12 mouse cellular contexts compared by ENCODE assay signal in genomic region chr16:8862336-8862987, GRCm38 (mm10). TPM values are rescaled to one million over a fixed set of nuclear protein-coding genes. Genes with fewer than 3 reads are reported as not detected.
DNase-seq lines count a peak whose midpoint lies in the region; ATAC-seq and TF ChIP-seq lines count a peak whose summit lies in the region.
"Had no signal": no experiment of that assay in that cellular context is flagged by ENCODE, and none has a peak within 500 bp of the region (broad histone marks: within the 10 kb centered on the region; RNA-seq: fewer than 3 reads in every experiment).

No protein-coding gene starts in this region.

- WGBS in liver, postnatal 0 days (ENCODE audit: insufficient replicate concordance) = 70% methylated on average over 5 of the region's 5 CpGs
- 44% methylated on average over 5 of the region's 5 CpGs for WGBS in small intestine, adult 2 months
- 95% methylated on average over 5 of the region's 5 CpGs for WGBS in forebrain, embryonic 12.5 days

- H3K4me2 ChIP-seq in liver, postnatal 0 days (ENCODE audit: low read depth, low read length) = no peak overlapping the region
- H3K4me2 ChIP-seq in forebrain, embryonic 12.5 days = no peak overlapping the region
- H3K4me2 ChIP-seq: embryonic facial prominence, embryonic 13.5 days; liver, embryonic 15.5 days; neural tube, embryonic 13.5 days; stomach, embryonic 15.5 days had no signal

- peaks cover 33% of the 10 kb centered on the region for H3K36me3 ChIP-seq in liver, postnatal 0 days (replicated peaks; ENCODE audit: insufficient read depth, low read length)
- H3K36me3 ChIP-seq in small intestine, adult 2 months (ENCODE audit: control insufficient read depth, insufficient read depth, low read length) = peaks cover 24% of the 10 kb centered on the region
- peaks cover 27% of the 10 kb centered on the region for H3K36me3 ChIP-seq in forebrain, embryonic 12.5 days (replicated peaks)

- H3K4me1 ChIP-seq in liver, postnatal 0 days (ENCODE audit: insufficient read depth) = peaks cover 6% of the 10 kb centered on the region; the same call in 1 of the 2 replicates
- peaks cover 19% of the 10 kb centered on the region for H3K4me1 ChIP-seq in embryonic fibroblast, embryonic 13.5 days (ENCODE audit: control insufficient read depth, insufficient read depth, low read length)
- H3K4me1 ChIP-seq in small intestine, adult 2 months (ENCODE audit: control insufficient read depth, insufficient read depth, insufficient read length, low read length) = peaks cover 30% of the 10 kb centered on the region; the same call in 1 of the 2 replicates
- H3K4me1 ChIP-seq in forebrain, embryonic 12.5 days = no peaks in the 10 kb centered on the region
- H3K4me1 ChIP-seq: neural tube, embryonic 13.5 days had no signal

- no peaks in the 10 kb centered on the region for H3K9me3 ChIP-seq in liver, postnatal 0 days (ENCODE audit: low read length)
- no peaks in the 10 kb centered on the region for H3K9me3 ChIP-seq in forebrain, embryonic 12.5 days
- H3K9me3 ChIP-seq: embryonic facial prominence, embryonic 13.5 days; liver, embryonic 15.5 days; neural tube, embryonic 13.5 days; stomach, embryonic 15.5 days had no signal

- no peak for TF ChIP-seq CTCF in liver, postnatal 0 days (IDR thresholded peaks at IDR 0.05; ENCODE audit: low read depth)
- TF ChIP-seq CTCF in embryonic fibroblast, embryonic 13.5 days (IDR thresholded peaks at IDR 0.05; ENCODE audit: borderline replicate concordance, insufficient read depth, low read length) = no peak
- TF ChIP-seq CTCF in small intestine, adult 2 months (IDR thresholded peaks at IDR 0.05; ENCODE audit: extremely low read depth, insufficient read length, insufficient replicate concordance, low read depth, low read length) = no peak

- DNase-seq in liver, postnatal 0 days = no peak
- no peak for DNase-seq in liver
- DNase-seq in adrenal gland, adult 8-10 months = peak; percentile 62
- DNase-seq in urinary bladder, postnatal 4 days (ENCODE audit: low spot score in 2 of 2) = no peak
- no peak for DNase-seq in right cerebral cortex, postnatal 14 days

- H3K9ac ChIP-seq in liver, postnatal 0 days (replicated peaks) = no peak overlapping the region
- H3K9ac ChIP-seq in forebrain, embryonic 12.5 days = no peak overlapping the region
- H3K9ac ChIP-seq: embryonic facial prominence, embryonic 13.5 days; liver, embryonic 15.5 days; neural tube, embryonic 13.5 days; stomach, embryonic 15.5 days had no signal

- no peak overlapping the region for H3K4me3 ChIP-seq in liver, postnatal 0 days (ENCODE audit: low read depth, low read length)
- H3K4me3 ChIP-seq in embryonic fibroblast, embryonic 13.5 days (ENCODE audit: insufficient read depth, low read length) = no peak overlapping the region
- no peak overlapping the region for H3K4me3 ChIP-seq in small intestine, adult 2 months (ENCODE audit: low read depth, low read length)
- H3K4me3 ChIP-seq in forebrain, embryonic 12.5 days (replicated peaks) = no peak overlapping the region
- H3K4me3 ChIP-seq: embryonic facial prominence, embryonic 13.5 days; liver, embryonic 15.5 days; neural tube, embryonic 13.5 days; stomach, embryonic 15.5 days had no signal

- no peak for TF ChIP-seq POLR2A in embryonic fibroblast, embryonic 13.5 days (IDR thresholded peaks at IDR 0.05; ENCODE audit: low read depth, low read length)
- no peak for TF ChIP-seq POLR2A in small intestine, adult 2 months (IDR thresholded peaks at IDR 0.05; ENCODE audit: low read depth, low read length)

- H3K27ac ChIP-seq in liver, postnatal 0 days (ENCODE audit: low read depth) = no peak overlapping the region
- peak overlapping the region; percentile 3; the same call in 1 of the 2 replicates for H3K27ac ChIP-seq in embryonic fibroblast, embryonic 13.5 days (ENCODE audit: insufficient read depth, low read length)
- H3K27ac ChIP-seq in small intestine, adult 2 months (ENCODE audit: insufficient read depth, low read depth, low read length) = peak overlapping the region; percentile 90
- no peak overlapping the region for H3K27ac ChIP-seq in forebrain, embryonic 12.5 days
- H3K27ac ChIP-seq: embryonic facial prominence, embryonic 13.5 days; liver, embryonic 15.5 days; neural tube, embryonic 13.5 days; stomach, embryonic 15.5 days had no signal

- H3K27me3 ChIP-seq in liver, postnatal 0 days (ENCODE audit: insufficient read depth, low read length) = no peaks in the 10 kb centered on the region
- no peaks in the 10 kb centered on the region for H3K27me3 ChIP-seq in small intestine, adult 2 months (ENCODE audit: control insufficient read depth, insufficient read depth, low read length)
- no peaks in the 10 kb centered on the region for H3K27me3 ChIP-seq in forebrain, embryonic 12.5 days
- H3K27me3 ChIP-seq: embryonic facial prominence, embryonic 13.5 days; liver, embryonic 15.5 days; neural tube, embryonic 13.5 days; stomach, embryonic 15.5 days had no signal

- TF ChIP-seq EP300 in liver, postnatal 0 days (IDR thresholded peaks at IDR 0.05; ENCODE audit: low read depth) = no peak

- ATAC-seq in liver, postnatal 0 days = peak; percentile 25; the same call in 1 of the 2 replicates
- ATAC-seq in forebrain, embryonic 12.5 days (ENCODE audit: low FRiP score) = no peak

RNA-seq across cellular contexts. Expression of gene 1810013L24Rik, which starts 32.6 kb away (rescaled TPM):
- polyA plus RNA-seq in liver, postnatal 0 days (2015; fragmentation: Nextera tagmentation; extraction: Ambion mirVana) = 7.1 and 7.5 TPM in 2 replicates
- 100 to 1,000 TPM in 2 of 4 experiments, 10 to 100 TPM in 2; 81.3 to 111 (median 98.3) TPM for total RNA-seq in adrenal gland, adult 8-10 months (2022)
- polyA plus RNA-seq in embryonic fibroblast, embryonic 13.5 days (2011; ENCODE audit: insufficient read length, low read depth, missing spikeins) = 90.7 and 102 TPM in 2 replicates
- polyA plus RNA-seq in small intestine, adult 2 months (2012; rRNA removed) = 5.7 and 12.7 TPM in 2 replicates
- 37.3 and 40.1 TPM in 2 replicates for polyA plus RNA-seq in forebrain, embryonic 12.5 days (2016; fragmentation: Nextera tagmentation; extraction: Ambion mirVana)

Comparison
In these comparisons a context has a peak if more than half of its experiments do, and no peak if none do; other contexts are left out.
1. H3K27ac ChIP-seq: peak in embryonic fibroblast, embryonic 13.5 days (single experiment) and small intestine, adult 2 months (single experiment); none in liver, postnatal 0 days (single experiment) and forebrain, embryonic 12.5 days (single experiment).